Mouse (Mus musculus) adrenal gland, postnatal 10 days (tissue): ENCODE data around the gene Tmem115. TPM values are rescaled to one million over a fixed set of nuclear protein-coding genes. Genes with fewer than 3 reads are reported as not detected.

Source experiments
- total RNA-seq, 2 experiments: library from RNA; stranded (reverse); gene quantifications; 2 replicates each; pipeline ENCODE4 v1.2.3; 2021

Tmem115 gene
- total RNA-seq, 2 experiments from 2014 or later = 31.4 to 37.6 TPM

Other genes with a start within 250 kb of the Tmem115 start
- gene Mapkapk3, start 244.1 kb upstream of the Tmem115 start, total RNA-seq = 10 to 100 TPM; 28.6 to 29.5 TPM
- 10 to 100 TPM; 36.9 to 45.3 TPM for gene Cish, start 237.9 kb upstream of the Tmem115 start, total RNA-seq
- gene Hemk1, start 195.6 kb upstream of the Tmem115 start, total RNA-seq = 10 to 100 TPM; 24.1 to 33.5 TPM
- 10 to 100 TPM in 1 of 2 experiments, 1 to 10 TPM in 1; 4.0 to 10.9 TPM for gene 6430571L13Rik, start 193.3 kb upstream of the Tmem115 start, total RNA-seq
- gene Cacna2d2, start 134.3 kb upstream of the Tmem115 start, total RNA-seq = 1 to 10 TPM; 4.1 to 4.7 TPM
- gene Cyb561d2, start 8.2 kb downstream of the Tmem115 start, total RNA-seq = 10 to 100 TPM; 15.4 to 16.1 TPM
- gene Nprl2, start 8.3 kb downstream of the Tmem115 start, total RNA-seq = 10 to 100 TPM; 19.2 to 21.3 TPM
- not detected for gene Zmynd10, start 13.4 kb downstream of the Tmem115 start, total RNA-seq
- gene Rassf1, start 17.6 kb downstream of the Tmem115 start, total RNA-seq = 10 to 100 TPM; 23.6 to 27.7 TPM
- gene Tusc2, start 29.3 kb downstream of the Tmem115 start, total RNA-seq = 10 to 100 TPM; 35.2 to 35.4 TPM
- gene Hyal2, start 34.0 kb downstream of the Tmem115 start, total RNA-seq = 10 to 100 TPM; 40.2 to 47.6 TPM
- gene Hyal1, start 43.0 kb downstream of the Tmem115 start, total RNA-seq = 1 to 10 TPM; 8.9 to 9.3 TPM
- 10 to 100 TPM; 17.7 to 20.6 TPM for gene Naa80, start 44.9 kb downstream of the Tmem115 start, total RNA-seq
- gene Hyal3, start 46.9 kb downstream of the Tmem115 start, total RNA-seq = 1 to 10 TPM; 1.0 to 1.2 TPM
- gene Ifrd2, start 53.7 kb downstream of the Tmem115 start, total RNA-seq = 10 to 100 TPM; 37.4 to 40.9 TPM
- gene Sema3b, start 75.3 kb downstream of the Tmem115 start, total RNA-seq = 10 to 100 TPM in 1 of 2 experiments, 1 to 10 TPM in 1; 9.5 to 13.2 TPM
- gene Gnai2, start 101.4 kb downstream of the Tmem115 start, total RNA-seq = 100 to 1,000 TPM; 292 to 327 TPM
- gene Slc38a3, start 135.6 kb downstream of the Tmem115 start, total RNA-seq = 10 to 100 TPM; 42.0 to 95.1 TPM
- under 1 TPM; 0.33 to 0.42 TPM for gene Gnat1, start 145.8 kb downstream of the Tmem115 start, total RNA-seq
- 10 to 100 TPM; 20.2 to 24.8 TPM for gene Sema3f, start 176.5 kb downstream of the Tmem115 start, total RNA-seq
- gene Rbm5, start 237.1 kb downstream of the Tmem115 start, total RNA-seq = 100 to 1,000 TPM in 1 of 2 experiments, 10 to 100 TPM in 1; 97.7 to 131 TPM